Mouse (Mus musculus): ENCODE data around the gene Nfkbib. TPM values are rescaled to one million over a fixed set of nuclear protein-coding genes. Genes with fewer than 3 reads are reported as not detected.

The Nfkbib gene
- polyA plus RNA-seq, 1 experiment from 2014 or later = 41.0 TPM

Other genes with a start within 250 kb of the Nfkbib start
- gene Ifnl3, start 244.7 kb downstream of the Nfkbib start, polyA plus RNA-seq (2015; fragmentation: Nextera tagmentation; extraction: Ambion mirVana) = not detected in 2 replicates
- gene Sycn, start 226.6 kb downstream of the Nfkbib start, polyA plus RNA-seq (2015; fragmentation: Nextera tagmentation; extraction: Ambion mirVana) = not detected in 2 replicates
- gene Nccrp1, start 220.3 kb downstream of the Nfkbib start, polyA plus RNA-seq (2015; fragmentation: Nextera tagmentation; extraction: Ambion mirVana) = not detected in 2 replicates
- gene Samd4b, start 169.4 kb downstream of the Nfkbib start, polyA plus RNA-seq (2015; fragmentation: Nextera tagmentation; extraction: Ambion mirVana) = 16.0 and 20.6 TPM in 2 replicates
- gene Pak4, start 169.3 kb downstream of the Nfkbib start, polyA plus RNA-seq (2015; fragmentation: Nextera tagmentation; extraction: Ambion mirVana) = 25.1 and 30.0 TPM in 2 replicates
- gene Acp7, start 136.2 kb downstream of the Nfkbib start, polyA plus RNA-seq (2015; fragmentation: Nextera tagmentation; extraction: Ambion mirVana) = not detected in 2 replicates
- gene Fbxo27, start 74.7 kb downstream of the Nfkbib start, polyA plus RNA-seq (2015; fragmentation: Nextera tagmentation; extraction: Ambion mirVana) = 3.6 TPM in 2 replicates
- 6.7 and 7.5 TPM in 2 replicates for gene Fbxo17, start 50.7 kb downstream of the Nfkbib start, polyA plus RNA-seq (2015; fragmentation: Nextera tagmentation; extraction: Ambion mirVana)
- 122 TPM in 2 replicates for gene Mrps12, start 25.7 kb downstream of the Nfkbib start, polyA plus RNA-seq (2015; fragmentation: Nextera tagmentation; extraction: Ambion mirVana)
- gene Sars2, start 25.5 kb downstream of the Nfkbib start, polyA plus RNA-seq (2015; fragmentation: Nextera tagmentation; extraction: Ambion mirVana) = 20.8 and 21.4 TPM in 2 replicates
- not detected in 2 replicates for gene Ccer2, start 11.3 kb downstream of the Nfkbib start, polyA plus RNA-seq (2015; fragmentation: Nextera tagmentation; extraction: Ambion mirVana)
- gene Sirt2, start 777 bp downstream of the Nfkbib start, polyA plus RNA-seq (2015; fragmentation: Nextera tagmentation; extraction: Ambion mirVana) = 60.4 and 65.1 TPM in 2 replicates
- gene Rinl, start 21.5 kb upstream of the Nfkbib start, polyA plus RNA-seq (2015; fragmentation: Nextera tagmentation; extraction: Ambion mirVana) = 5.8 and 11.1 TPM in 2 replicates
- gene Hnrnpl, start 41.0 kb upstream of the Nfkbib start, polyA plus RNA-seq (2015; fragmentation: Nextera tagmentation; extraction: Ambion mirVana) = 135 and 139 TPM in 2 replicates
- gene Ech1, start 57.7 kb upstream of the Nfkbib start, polyA plus RNA-seq (2015; fragmentation: Nextera tagmentation; extraction: Ambion mirVana) = 281 and 288 TPM in 2 replicates
- gene Lgals4, start 66.3 kb upstream of the Nfkbib start, polyA plus RNA-seq (2015; fragmentation: Nextera tagmentation; extraction: Ambion mirVana) = 12.3 and 17.4 TPM in 2 replicates
- 1.5 and 2.1 TPM in 2 replicates for gene Lgals7, start 96.3 kb upstream of the Nfkbib start, polyA plus RNA-seq (2015; fragmentation: Nextera tagmentation; extraction: Ambion mirVana)
- 0.41 and 0.42 TPM in 2 replicates for gene Capn12, start 113.9 kb upstream of the Nfkbib start, polyA plus RNA-seq (2015; fragmentation: Nextera tagmentation; extraction: Ambion mirVana)
- 260 and 301 TPM in 2 replicates for gene Actn4, start 194.8 kb upstream of the Nfkbib start, polyA plus RNA-seq (2015; fragmentation: Nextera tagmentation; extraction: Ambion mirVana)
- gene Eif3k, start 214.4 kb upstream of the Nfkbib start, polyA plus RNA-seq (2015; fragmentation: Nextera tagmentation; extraction: Ambion mirVana) = 262 and 283 TPM in 2 replicates
- 6.0 and 12.2 TPM in 2 replicates for gene Map4k1, start 214.5 kb upstream of the Nfkbib start, polyA plus RNA-seq (2015; fragmentation: Nextera tagmentation; extraction: Ambion mirVana)